Mouse (Mus musculus) left cerebral cortex, adult 18-20 months (tissue): ENCODE data around the gene Hk1. TPM values are rescaled to one million over a fixed set of nuclear protein-coding genes. Genes with fewer than 3 reads are reported as not detected.

Experiments used
- DNase-seq, 2 experiments: peaks; one replicate each; pipeline ENCODE4 v3.0.0; 2021 to 2022; ENCODE audit warnings: low spot score in 2 of 2, mixed read lengths in 1 of 2
- total RNA-seq, 2 experiments: library from RNA; stranded (reverse); gene quantifications; 2 replicates each; pipeline ENCODE4 v1.2.3; 2021

Hk1 gene
- total RNA-seq, 2 experiments from 2014 or later: 311 to 318 TPM

DNA sequence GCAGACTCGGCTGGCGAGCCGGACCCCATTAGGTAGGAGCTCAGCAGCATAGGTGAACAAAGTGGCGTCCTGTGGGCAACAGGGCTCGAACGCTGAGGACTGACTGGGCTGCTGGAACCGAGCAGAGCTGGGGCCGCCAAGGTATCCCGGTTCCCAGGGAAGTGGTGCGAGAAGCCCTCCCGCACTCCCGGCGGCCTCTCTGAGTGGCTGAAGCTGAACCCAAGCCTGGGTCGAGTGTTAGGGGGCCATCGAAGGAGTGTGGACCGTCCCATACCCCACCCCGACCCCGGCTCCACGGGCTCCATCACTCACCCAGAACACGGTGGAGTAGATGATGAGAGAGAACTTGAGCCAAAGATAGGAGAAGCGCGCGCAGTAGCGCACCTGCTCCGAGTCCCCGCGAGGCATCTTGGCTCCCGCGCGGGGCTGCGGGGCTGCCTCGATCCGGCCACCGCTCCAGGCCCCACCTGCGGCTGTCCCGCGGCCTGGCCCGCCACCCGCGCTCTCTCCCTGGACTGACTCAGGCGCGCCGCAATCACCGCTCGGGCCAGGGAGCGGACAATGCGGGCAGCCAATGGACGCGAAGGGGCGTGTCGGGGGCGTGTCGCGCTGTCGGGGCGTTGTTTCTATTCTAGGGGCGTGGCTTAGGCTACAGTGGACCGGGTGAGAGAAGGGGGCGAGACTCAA lies 148.9 kb downstream of the Hk1 start, which contains the start of gene Tspan15:
Gene Tspan15, minus strand, starts transcription at position 544 of the 687 bp plus-strand sequence.
- peak; percentile 89 for DNase-seq

DNA sequence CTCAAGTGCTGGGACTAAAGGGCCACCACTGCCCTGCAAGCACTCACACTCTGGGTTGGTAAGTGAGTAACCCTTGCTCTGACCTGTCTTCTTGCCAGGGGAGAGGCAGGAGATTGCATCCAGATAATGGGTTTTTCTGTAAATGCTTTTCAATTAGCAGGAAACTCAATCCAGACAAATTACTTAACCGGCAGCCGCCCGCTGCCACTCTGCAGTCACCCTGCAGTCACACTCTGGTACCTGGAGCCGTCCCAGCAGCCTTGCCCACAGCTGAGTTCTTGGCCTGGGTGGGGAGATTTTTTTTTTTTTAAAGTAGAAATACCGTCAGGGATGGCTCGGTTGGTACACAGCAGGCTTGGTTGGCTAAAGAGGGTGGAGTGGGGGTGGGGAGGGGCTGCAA lies 151.6 kb downstream of the Hk1 start:
- DNase-seq: no peak

DNA sequence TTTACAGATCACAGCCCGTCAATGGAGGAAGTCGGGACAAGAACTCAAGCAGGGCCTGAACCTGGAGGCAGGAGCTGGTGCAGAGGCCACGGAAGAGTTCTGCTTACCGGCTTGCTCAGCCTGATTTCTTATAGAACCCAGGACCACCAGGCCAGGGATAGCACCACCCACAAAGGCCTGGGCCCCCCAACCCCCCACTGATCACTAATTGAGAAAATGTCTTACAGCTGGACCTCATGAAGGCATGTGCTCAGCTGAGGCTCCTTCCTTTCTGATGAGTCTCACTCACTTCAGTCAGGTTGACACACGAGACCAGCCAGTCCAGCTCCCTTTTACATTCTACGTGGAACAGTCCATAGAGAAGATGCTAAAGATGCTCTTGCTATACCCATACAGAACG lies 153.9 kb downstream of the Hk1 start:
- DNase-seq: no peak

DNA sequence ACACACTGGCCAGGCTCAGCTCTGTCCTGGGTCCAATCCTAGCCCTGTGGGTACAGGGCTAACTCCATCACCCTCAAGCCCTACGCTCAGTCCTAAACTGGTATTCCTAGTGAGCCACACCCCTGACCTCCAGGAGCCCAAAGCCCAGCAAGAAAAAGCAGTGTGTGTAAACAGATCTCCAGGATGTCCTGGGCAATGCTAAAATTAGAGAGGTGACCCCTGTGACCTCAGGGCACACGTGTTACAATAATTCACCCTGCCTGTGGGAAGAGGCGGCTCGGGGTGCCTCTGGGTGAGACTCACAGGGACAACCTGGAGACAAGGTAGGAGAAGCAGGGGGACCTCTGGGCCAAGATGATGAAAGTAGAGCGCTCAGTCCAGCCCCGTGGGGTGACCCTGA lies 155.5 kb downstream of the Hk1 start:
- no peak for DNase-seq

DNA sequence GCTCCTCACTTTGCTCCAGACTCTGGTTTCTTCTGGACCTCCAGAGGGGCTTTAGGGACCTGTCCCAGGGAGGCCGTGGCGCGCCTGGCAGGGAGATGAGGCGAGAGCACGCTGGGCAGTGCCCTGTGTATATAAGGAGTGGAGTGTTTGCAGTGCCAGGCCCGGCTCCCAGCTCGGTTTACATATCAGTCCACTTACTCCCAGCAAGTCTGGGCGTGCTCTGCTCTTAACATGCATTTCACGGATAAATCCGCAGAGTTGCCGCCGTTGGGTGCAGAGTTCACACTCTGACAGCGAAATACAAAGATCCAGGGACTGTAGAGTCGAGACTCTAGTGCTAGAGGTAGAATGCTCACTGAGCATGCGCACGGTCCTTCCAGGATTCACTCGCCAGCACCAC lies 156.9 kb downstream of the Hk1 start:
- DNase-seq: no peak

DNA sequence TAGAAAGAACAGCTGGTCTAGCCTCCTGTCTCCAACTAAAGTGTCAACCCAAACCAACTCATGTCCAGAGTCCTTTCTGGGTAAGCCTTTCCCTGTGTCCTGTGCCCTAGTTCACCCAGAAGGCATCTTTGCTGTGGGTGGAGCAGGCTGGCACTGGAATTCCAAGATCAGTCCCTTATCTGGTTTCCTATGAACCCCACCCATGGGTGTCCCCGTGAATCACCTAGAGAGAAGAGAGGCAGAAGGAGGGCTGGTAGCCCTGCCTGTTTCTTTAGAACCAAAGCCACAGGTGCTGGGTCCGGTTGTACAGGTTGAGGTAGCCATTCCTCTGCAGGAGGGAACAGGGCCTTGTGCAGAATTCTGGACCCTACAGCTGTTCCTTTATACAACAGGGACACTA lies 158.1 kb downstream of the Hk1 start:
- no peak for DNase-seq

DNA sequence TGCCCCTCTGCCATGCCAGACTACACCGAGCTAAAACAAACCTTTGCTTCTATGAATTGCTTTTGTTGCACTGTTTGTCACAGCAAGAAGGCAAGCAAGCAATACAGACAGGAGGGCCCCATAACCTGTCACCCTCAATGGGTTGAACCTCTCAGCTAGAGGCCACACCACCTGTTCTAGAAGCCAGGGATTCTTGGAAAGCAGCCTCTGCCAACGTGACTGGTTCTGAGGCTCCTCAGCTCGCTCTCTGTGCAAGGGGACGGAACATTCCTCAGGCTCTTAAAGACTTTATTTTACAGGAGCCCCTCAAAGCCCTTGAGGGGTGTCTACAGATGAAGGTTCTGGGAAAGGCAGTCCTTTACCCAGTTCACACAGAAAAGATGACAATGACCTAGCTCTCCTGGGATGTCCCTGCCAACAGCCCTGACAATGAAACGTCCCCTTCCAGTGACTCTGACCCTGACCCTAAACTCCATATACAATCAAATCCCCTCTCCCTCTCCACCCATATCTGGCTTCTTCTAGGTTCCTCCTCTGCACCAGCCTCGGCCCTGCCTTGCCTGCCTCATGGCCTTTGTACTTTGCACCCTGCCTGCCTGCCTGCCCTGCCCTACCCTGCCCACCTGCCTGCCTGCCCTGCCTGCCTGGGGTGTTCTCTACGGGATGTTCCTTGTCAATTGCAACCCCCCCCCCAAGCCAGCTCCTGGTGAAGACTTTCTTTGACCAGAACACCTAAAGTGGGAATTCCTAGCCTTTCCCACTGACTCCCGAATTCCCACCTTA lies 158.8 kb downstream of the Hk1 start:
- DNase-seq: no peak

Other genes with a start within 250 kb of the Hk1 start
- gene Neurog3, start 246.8 kb downstream of the Hk1 start, total RNA-seq: under 1 TPM in 1 of 2 experiments, not detected in 1; 0.26 TPM
- 10 to 100 TPM; 62.3 to 63.9 TPM for gene Fam241b, start 236.0 kb downstream of the Hk1 start, total RNA-seq
- 1 to 10 TPM; 8.3 to 9.0 TPM for gene Tspan15, start 148.7 kb downstream of the Hk1 start, total RNA-seq
- gene Tacr2, start 127.5 kb downstream of the Hk1 start, total RNA-seq: under 1 TPM; 0.23 to 0.30 TPM
- 1 to 10 TPM; 5.9 to 7.2 TPM for gene Hkdc1, start 42.6 kb upstream of the Hk1 start, total RNA-seq
- gene 4930507D05Rik, start 69.6 kb upstream of the Hk1 start, total RNA-seq: 1 to 10 TPM in 1 of 2 experiments, under 1 TPM in 1; 0.72 to 1.3 TPM
- gene Supv3l1, start 69.8 kb upstream of the Hk1 start, total RNA-seq: 10 to 100 TPM; 22.0 to 23.7 TPM
- gene Vps26a, start 106.9 kb upstream of the Hk1 start, total RNA-seq: 10 to 100 TPM; 49.5 to 51.0 TPM
- 10 to 100 TPM in 1 of 2 experiments, 1 to 10 TPM in 1; 8.0 to 10.0 TPM for gene Srgn, start 147.5 kb upstream of the Hk1 start, total RNA-seq
- gene Kif1bp, start 198.5 kb upstream of the Hk1 start, total RNA-seq: 100 to 1,000 TPM; 179 to 185 TPM
- 10 to 100 TPM; 21.1 to 21.3 TPM for gene Ddx21, start 222.4 kb upstream of the Hk1 start, total RNA-seq